Mouse (Mus musculus): ENCODE measurements around the gene Pakap. TPM values are rescaled to one million over a fixed set of nuclear protein-coding genes. Genes with fewer than 3 reads are reported as not detected.
A peak's percentile ranks its signal among the peaks of the same experiment; 100 is the strongest.

Gene Pakap
- total and polyA plus RNA-seq, 3 experiments, result not detected

DNA sequence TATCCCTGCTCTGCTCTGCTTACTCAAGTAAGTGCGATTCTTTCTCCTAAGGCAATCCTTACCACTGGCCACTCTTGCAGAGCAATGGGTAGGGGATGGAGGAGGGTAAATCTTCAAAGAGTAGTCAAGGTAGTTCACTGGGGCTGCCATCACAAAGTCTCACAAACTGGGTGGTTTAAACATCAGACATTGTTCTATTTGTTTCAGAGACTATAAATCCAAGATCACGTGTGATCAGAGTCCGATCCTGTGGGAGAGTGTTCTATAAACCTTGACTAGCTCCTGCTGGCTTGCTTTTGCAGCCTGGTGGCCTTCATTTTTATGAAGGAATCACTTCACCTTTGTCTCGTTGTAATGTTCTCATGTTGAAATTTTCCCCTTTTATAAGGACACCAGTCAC, 348.7 kb downstream of the Pakap start:
- DNase-seq (ENCODE audit: low spot score) (no peak), ATAC-seq (ENCODE audit: extremely low read depth, insufficient number of reproducible peaks, low FRiP score, poor library complexity, severe bottlenecking) (no peak)
- H3K4me1 ChIP-seq (ENCODE audit: insufficient read depth, low read depth, low read length), result no peaks in the 10 kb centered on the region
- no peaks in the 10 kb centered on the region for H3K36me3 ChIP-seq (replicated peaks)
- H3K9me3 ChIP-seq (replicated peaks), result peaks cover 14% of the 10 kb centered on the region
- no peak overlapping the region for H3K4me3 ChIP-seq (ENCODE audit: low read depth, low read length)
- H3K27me3 ChIP-seq (ENCODE audit: insufficient read depth, low read length), result no peaks in the 10 kb centered on the region
- TF ChIP-seq TAL1 (conservative IDR thresholded peaks at IDR 0.05; ENCODE audit: low read depth, low read length), result no peak
- TF ChIP-seq GATA1 (IDR thresholded peaks at IDR 0.05; ENCODE audit: borderline replicate concordance, low read length), result no peak

DNA sequence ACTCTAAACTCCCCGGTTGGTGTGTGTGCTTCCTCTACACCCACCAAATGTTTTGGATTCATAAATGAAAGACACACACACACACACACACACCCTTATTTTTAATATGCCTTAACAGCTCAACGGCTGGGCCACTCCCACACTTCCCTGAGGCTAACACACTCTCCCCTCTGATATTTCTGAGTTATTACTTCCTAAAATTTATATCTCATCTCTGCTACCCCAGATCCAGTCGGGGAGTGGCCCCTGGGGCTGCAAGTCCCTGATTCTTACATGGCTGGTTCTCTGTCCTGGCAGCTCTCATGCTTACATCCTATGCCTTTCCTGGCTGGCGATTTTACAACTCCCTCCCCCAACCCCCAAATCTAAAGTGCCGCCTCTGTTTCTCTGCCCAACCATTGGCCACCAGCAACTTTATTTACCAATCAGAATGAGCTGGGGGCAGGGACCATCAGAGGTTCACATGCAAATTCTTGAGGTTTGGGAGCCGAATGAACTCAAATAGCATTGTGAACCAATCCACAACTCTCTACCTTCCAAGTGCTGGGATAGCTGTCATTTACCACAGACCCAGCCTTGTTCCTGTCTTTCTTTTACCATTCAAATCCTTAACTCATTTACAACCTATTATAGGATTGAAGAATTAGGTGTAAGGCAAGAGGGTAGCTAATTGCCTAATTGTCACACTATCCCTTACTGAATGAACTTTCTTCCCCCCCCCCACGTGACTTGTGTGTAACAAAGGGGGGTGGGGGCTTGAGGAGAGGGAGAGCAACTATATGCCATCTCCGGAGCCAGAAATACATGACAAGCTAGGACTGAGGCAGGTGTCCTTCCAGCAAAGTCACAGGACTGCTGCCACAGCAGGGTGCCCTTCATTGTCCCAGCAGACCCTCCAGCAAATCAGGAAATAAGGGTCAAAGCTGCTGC, 351.8 kb downstream of the Pakap start:
- Histone ChIP-seq H3K9me3 (replicated peaks) (peaks cover 10% of the 10 kb centered on the region), H3K27me3 (ENCODE audit: insufficient read depth, low read length) (no peaks in the 10 kb centered on the region), H3K36me3 (replicated peaks) (no peaks in the 10 kb centered on the region), H3K4me3 (ENCODE audit: low read depth, low read length) (no peak overlapping the region), H3K4me1 (ENCODE audit: insufficient read depth, low read depth, low read length) (no peaks in the 10 kb centered on the region)
- ATAC-seq (ENCODE audit: extremely low read depth, insufficient number of reproducible peaks, low FRiP score, poor library complexity, severe bottlenecking) (no peak), DNase-seq (ENCODE audit: low spot score) (no peak)
- TF ChIP-seq GATA2 (IDR thresholded peaks at IDR 0.05; ENCODE audit: borderline replicate concordance, low read depth, low read length), result no peak
- TF ChIP-seq GATA1 (IDR thresholded peaks at IDR 0.05; ENCODE audit: borderline replicate concordance, low read length), result no peak
- TF ChIP-seq CTCF (IDR thresholded peaks at IDR 0.05; ENCODE audit: low read depth, low read length), result no peak
- TF ChIP-seq POLR2AphosphoS5 (IDR thresholded peaks at IDR 0.05; ENCODE audit: insufficient replicate concordance, low read depth, low read length), result no peak
- no peak for TF ChIP-seq TAL1 (conservative IDR thresholded peaks at IDR 0.05; ENCODE audit: low read depth, low read length)

DNA sequence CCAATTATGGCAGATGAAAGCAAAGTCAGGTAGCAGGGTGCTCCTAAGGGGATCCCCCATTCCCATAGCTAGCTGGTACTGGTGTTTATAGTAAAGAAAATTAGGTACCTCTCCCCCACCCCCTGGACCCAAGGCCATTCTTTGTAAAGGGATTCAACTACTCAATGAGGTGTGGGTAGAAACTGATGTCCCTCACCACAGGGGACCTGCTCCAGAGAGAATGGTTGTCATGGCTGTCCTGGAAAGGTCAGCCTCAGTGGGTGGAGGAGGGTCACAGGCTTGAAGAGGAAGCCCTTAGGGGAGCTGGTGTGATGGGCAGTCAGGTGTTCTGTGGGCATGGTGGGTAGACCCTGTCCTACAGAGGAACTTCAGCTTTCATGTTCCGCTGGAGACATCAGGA, 352.5 kb downstream of the Pakap start:
- ATAC-seq (ENCODE audit: extremely low read depth, insufficient number of reproducible peaks, low FRiP score, poor library complexity, severe bottlenecking) (no peak), DNase-seq (ENCODE audit: low spot score) (no peak)
- H3K27me3 ChIP-seq (ENCODE audit: insufficient read depth, low read length), result no peaks in the 10 kb centered on the region
- no peaks in the 10 kb centered on the region for H3K36me3 ChIP-seq (replicated peaks)
- TF ChIP-seq GATA1 (IDR thresholded peaks at IDR 0.05; ENCODE audit: borderline replicate concordance, low read length) (no peak), CTCF (IDR thresholded peaks at IDR 0.05; ENCODE audit: low read depth, low read length) (no peak), POLR2AphosphoS5 (IDR thresholded peaks at IDR 0.05; ENCODE audit: insufficient replicate concordance, low read depth, low read length) (no peak), TAL1 (conservative IDR thresholded peaks at IDR 0.05; ENCODE audit: low read depth, low read length) (no peak), GATA2 (IDR thresholded peaks at IDR 0.05; ENCODE audit: borderline replicate concordance, low read depth, low read length) (no peak)
- no peaks in the 10 kb centered on the region for H3K4me1 ChIP-seq (ENCODE audit: insufficient read depth, low read depth, low read length)
- H3K9me3 ChIP-seq (replicated peaks), result peaks cover 2% of the 10 kb centered on the region; the same call in 1 of the 2 replicates
- no peak overlapping the region for H3K4me3 ChIP-seq (ENCODE audit: low read depth, low read length)

DNA sequence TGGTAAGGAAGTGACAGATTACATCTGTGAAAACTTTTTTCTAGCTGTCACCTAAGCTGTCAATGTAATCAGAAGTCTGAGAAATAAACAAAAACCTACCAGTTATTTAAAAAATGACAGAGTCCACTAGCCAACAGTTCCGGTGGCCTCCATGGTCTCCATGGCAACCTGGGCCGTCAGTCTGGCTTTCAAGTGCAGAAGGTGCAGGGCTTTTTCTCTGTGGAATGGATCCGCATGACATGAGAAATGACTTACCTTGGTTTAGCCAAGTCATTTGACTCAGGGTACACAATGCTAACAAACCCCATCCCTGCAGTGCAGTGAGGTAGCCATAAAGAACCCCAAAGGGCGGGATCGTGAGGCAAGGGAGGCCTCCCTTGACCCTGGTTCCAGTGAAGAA, 354.2 kb downstream of the Pakap start:
- no peaks in the 10 kb centered on the region; the same call in 1 of the 2 replicates for H3K9me3 ChIP-seq (replicated peaks)
- H3K27me3 ChIP-seq (ENCODE audit: insufficient read depth, low read length), result no peaks in the 10 kb centered on the region
- DNase-seq (ENCODE audit: low spot score) (no peak), ATAC-seq (ENCODE audit: extremely low read depth, insufficient number of reproducible peaks, low FRiP score, poor library complexity, severe bottlenecking) (no peak)
- H3K4me3 ChIP-seq (ENCODE audit: low read depth, low read length), result no peak overlapping the region
- no peaks in the 10 kb centered on the region for H3K4me1 ChIP-seq (ENCODE audit: insufficient read depth, low read depth, low read length)
- no peaks in the 10 kb centered on the region for H3K36me3 ChIP-seq (replicated peaks)
- TF ChIP-seq GATA2 (IDR thresholded peaks at IDR 0.05; ENCODE audit: borderline replicate concordance, low read depth, low read length) (no peak), GATA1 (IDR thresholded peaks at IDR 0.05; ENCODE audit: borderline replicate concordance, low read length) (no peak), TAL1 (conservative IDR thresholded peaks at IDR 0.05; ENCODE audit: low read depth, low read length) (no peak), POLR2AphosphoS5 (IDR thresholded peaks at IDR 0.05; ENCODE audit: insufficient replicate concordance, low read depth, low read length) (no peak), CTCF (IDR thresholded peaks at IDR 0.05; ENCODE audit: low read depth, low read length) (no peak)

DNA sequence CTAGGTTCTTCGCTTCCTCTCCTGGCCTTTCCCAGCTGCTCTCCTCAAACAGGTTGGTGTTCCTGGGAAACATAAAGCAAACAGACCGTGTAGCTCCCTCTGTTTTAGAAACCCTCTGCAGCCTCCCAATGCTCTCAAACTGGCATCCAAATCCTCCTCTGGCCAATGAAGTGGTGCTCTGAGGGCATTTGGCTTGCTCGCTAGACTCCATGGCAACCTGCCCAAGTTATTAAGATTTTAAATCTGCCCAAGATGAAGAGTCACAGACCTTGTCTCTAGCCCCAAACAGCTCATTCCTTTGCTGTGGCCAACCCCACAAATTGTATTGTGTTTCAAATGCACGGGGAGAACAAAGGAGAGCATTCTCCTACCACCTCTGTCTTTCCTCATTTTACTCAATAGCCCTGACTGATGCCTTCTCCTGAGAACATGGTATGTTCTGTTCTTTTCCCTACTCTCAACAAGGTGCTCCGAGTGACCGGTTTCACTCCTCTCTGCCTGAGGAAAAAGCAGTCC, 356.6 kb downstream of the Pakap start:
- Histone ChIP-seq H3K27me3 (ENCODE audit: insufficient read depth, low read length) (no peaks in the 10 kb centered on the region), H3K36me3 (replicated peaks) (no peaks in the 10 kb centered on the region), H3K4me3 (ENCODE audit: low read depth, low read length) (no peak overlapping the region), H3K4me1 (ENCODE audit: insufficient read depth, low read depth, low read length) (no peaks in the 10 kb centered on the region), H3K9me3 (replicated peaks) (no peaks in the 10 kb centered on the region; the same call in 1 of the 2 replicates)
- TF ChIP-seq CTCF (IDR thresholded peaks at IDR 0.05; ENCODE audit: low read depth, low read length) (no peak), POLR2AphosphoS5 (IDR thresholded peaks at IDR 0.05; ENCODE audit: insufficient replicate concordance, low read depth, low read length) (no peak)
- ATAC-seq (ENCODE audit: extremely low read depth, insufficient number of reproducible peaks, low FRiP score, poor library complexity, severe bottlenecking), result no peak
- DNase-seq (ENCODE audit: low spot score), result no peak

DNA sequence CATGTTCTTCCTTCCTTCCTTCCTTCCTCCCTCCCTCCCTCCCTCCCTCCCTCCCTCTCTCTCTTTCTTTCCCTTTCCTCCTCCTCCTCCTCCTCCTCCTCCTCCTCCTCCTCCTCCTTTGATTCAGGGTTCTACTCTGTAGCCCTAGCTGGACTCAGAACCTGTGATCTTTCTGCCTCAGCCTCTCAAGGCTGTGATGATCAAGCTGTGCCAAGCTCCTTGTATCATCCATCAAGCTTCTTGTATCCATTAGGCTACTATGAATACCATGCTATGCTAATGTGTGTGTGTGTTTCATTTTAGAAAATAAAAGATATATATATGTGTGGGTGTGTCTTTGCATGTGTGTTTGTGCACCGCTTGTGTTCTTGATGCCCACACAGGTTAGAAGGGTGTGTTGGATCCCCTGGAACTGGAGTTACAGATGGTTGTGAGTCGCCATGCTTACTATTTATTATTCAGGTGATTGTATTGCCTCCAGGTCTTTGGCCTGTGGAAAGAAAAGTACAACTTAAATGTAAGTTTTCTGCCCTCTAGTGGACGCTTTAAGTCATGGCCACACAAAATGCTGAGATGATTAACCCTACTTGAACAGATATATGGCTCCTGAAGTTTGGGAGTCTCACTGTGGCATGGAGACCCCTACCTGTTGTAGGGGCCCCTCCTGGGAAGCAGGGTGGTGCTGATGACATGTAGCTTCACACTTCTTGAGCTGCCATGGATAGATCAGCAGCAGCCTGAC, 359.7 kb downstream of the Pakap start:
- H3K9me3 ChIP-seq (replicated peaks), result no peaks in the 10 kb centered on the region
- H3K27me3 ChIP-seq (ENCODE audit: insufficient read depth, low read length), result no peaks in the 10 kb centered on the region
- no peaks in the 10 kb centered on the region for H3K36me3 ChIP-seq (replicated peaks)
- H3K4me3 ChIP-seq (ENCODE audit: low read depth, low read length), result no peak overlapping the region
- ATAC-seq (ENCODE audit: extremely low read depth, insufficient number of reproducible peaks, low FRiP score, poor library complexity, severe bottlenecking) (no peak; the same call in 1 of the 2 replicates), DNase-seq (ENCODE audit: low spot score) (peak; percentile 3)
- H3K4me1 ChIP-seq (ENCODE audit: insufficient read depth, low read depth, low read length), result no peaks in the 10 kb centered on the region
- TF ChIP-seq CTCF (IDR thresholded peaks at IDR 0.05; ENCODE audit: low read depth, low read length), result peak; percentile 33; the same call in 1 of the 2 replicates
- TF ChIP-seq TAL1 (conservative IDR thresholded peaks at IDR 0.05; ENCODE audit: low read depth, low read length), result no peak

Measured in G1E (cell line).